Mouse (Mus musculus) bone marrow, adult 2 months (tissue): ENCODE measurements around the gene Piga. TPM values are rescaled to one million over a fixed set of nuclear protein-coding genes. Genes with fewer than 3 reads are reported as not detected.

Source experiments
- H3K27ac ChIP-seq: fragments of 200-500 bp; 2 replicates; pipeline ENCODE4 v1.5.1; 2012; ENCODE audit warnings: low read depth, mild to moderate bottlenecking, control low read depth, inconsistent platforms, low read length; ENCODE audit not compliant: control insufficient read depth, poor library complexity, insufficient read depth
- H3K4me1 ChIP-seq: fragments of 200-500 bp; 2 replicates; pipeline ENCODE4 v1.6.1; 2011; ENCODE audit warnings: low read length; ENCODE audit not compliant: control insufficient read depth, insufficient read depth
- H3K4me3 ChIP-seq: fragments of 200-500 bp; replicated peaks from 2 replicates; pipeline ENCODE3; 2011; ENCODE audit warnings: mild to moderate bottlenecking, low read depth, low read length, control low read depth; ENCODE audit not compliant: control insufficient read depth
- CTCF ChIP-seq: fragments of 200-500 bp; IDR thresholded peaks from 2 replicates; pipeline ENCODE4 v1.5.1; 2011; ENCODE audit warnings: low read length, control low read depth; ENCODE audit not compliant: control insufficient read depth, insufficient read depth
- POLR2A ChIP-seq: fragments of 200-500 bp; IDR thresholded peaks from 2 replicates; pipeline ENCODE4 v1.6.1; 2011; ENCODE audit warnings: low read depth, mild to moderate bottlenecking, control low read depth, low read length, borderline replicate concordance; ENCODE audit not compliant: control insufficient read depth
- WGBS: fragments of 180-500 bp; shearing (Covaris S2); methylation state at CpG from one replicate; pipeline ENCODE4 v1.1.7; 2018; 5-methylcytosine and 5-hydroxymethylcytosine counted together
- polyA plus RNA-seq: library from polyadenylated mRNA; stranded (reverse); fragments of >200 nt; gene quantifications from 2 replicates; pipeline ENCODE4 v1.2.4, GENCODE M21; 2011; ENCODE audit warnings: low replicate concordance; ENCODE audit not compliant: missing spikeins, insufficient read depth, insufficient read length

Gene Piga
- polyA plus RNA-seq, 1 experiment = 13.0 TPM

- TF ChIP-seq POLR2A (no peak), CTCF (no peak)
- Histone ChIP-seq H3K4me1 (no peaks in the 10 kb centered on the region), H3K27ac (no peak overlapping the region), H3K4me3 (no peak overlapping the region)
- 58% methylated on average over 1 of the region's 1 CpGs for WGBS
Measured at GRCm38 (mm10) chrX:164424821-164425220, 5.2 kb downstream of the Piga start.

- no peak for TF ChIP-seq CTCF
- no peak overlapping the region for H3K27ac ChIP-seq
- 21% methylated on average over 4 of the region's 4 CpGs for WGBS
- H3K4me1 ChIP-seq = peaks cover 2% of the 10 kb centered on the region; the same call in 1 of the 2 replicates
- H3K4me3 ChIP-seq = no peak overlapping the region
Measured at GRCm38 (mm10) chrX:164427295-164427694, 7.7 kb downstream of the Piga start.

- H3K4me1 ChIP-seq = peaks cover 2% of the 10 kb centered on the region; the same call in 1 of the 2 replicates
- no peak overlapping the region for H3K4me3 ChIP-seq
- H3K27ac ChIP-seq = no peak overlapping the region
- TF ChIP-seq CTCF (no peak), POLR2A (no peak)
- 40% methylated on average over 2 of the region's 2 CpGs for WGBS
Measured at GRCm38 (mm10) chrX:164428224-164428623, 8.6 kb downstream of the Piga start.

- Histone ChIP-seq H3K4me3 (no peak overlapping the region), H3K27ac (no peak overlapping the region), H3K4me1 (peaks cover 2% of the 10 kb centered on the region; the same call in 1 of the 2 replicates)
- TF ChIP-seq CTCF (no peak), POLR2A (no peak)
- 79% methylated on average over 6 of the region's 6 CpGs for WGBS
Measured at GRCm38 (mm10) chrX:164430621-164431020, 11.0 kb downstream of the Piga start.

- Histone ChIP-seq H3K27ac (no peak overlapping the region), H3K4me1 (peaks cover 2% of the 10 kb centered on the region; the same call in 1 of the 2 replicates), H3K4me3 (no peak overlapping the region)
- WGBS = 47% methylated on average over 2 of the region's 2 CpGs
- TF ChIP-seq CTCF (no peak), POLR2A (no peak)
Measured at GRCm38 (mm10) chrX:164431133-164431532, 11.5 kb downstream of the Piga start.

- 67% methylated on average over 6 of the region's 6 CpGs for WGBS
- no peak for TF ChIP-seq POLR2A
- no peak for TF ChIP-seq CTCF
- peaks cover 2% of the 10 kb centered on the region; the same call in 1 of the 2 replicates for H3K4me1 ChIP-seq
Measured at GRCm38 (mm10) chrX:164431541-164431940, 12.0 kb downstream of the Piga start.

GRCm38 (mm10) chrX:164432682-164433081 is 13.1 kb downstream of the Piga start:
- WGBS = 66% methylated on average over 9 of the region's 9 CpGs
- H3K4me1 ChIP-seq = peaks cover 2% of the 10 kb centered on the region; the same call in 1 of the 2 replicates
- no peak for TF ChIP-seq POLR2A
- TF ChIP-seq CTCF = no peak
- H3K4me3 ChIP-seq = no peak overlapping the region
- no peak overlapping the region for H3K27ac ChIP-seq

More at GRCm38 (mm10) chrX:164431541-164431940, 12.0 kb downstream of the Piga start:
- no peak overlapping the region for H3K27ac ChIP-seq
- H3K4me3 ChIP-seq = no peak overlapping the region

- TF ChIP-seq POLR2A (no peak), CTCF (no peak)
- H3K4me1 ChIP-seq = no peaks in the 10 kb centered on the region
- 31% methylated on average over 8 of the region's 8 CpGs for WGBS
- no peak within 1 kb of the TSS for H3K27ac ChIP-seq
- H3K4me3 ChIP-seq = no peak within 1 kb of the TSS
Measured at GRCm38 (mm10) chrX:164436709-164437108, 17.1 kb downstream of the Piga start, which contains the start of gene Asb11. TSS of gene Asb11 (plus strand) at chrX:164436994.

- Histone ChIP-seq H3K4me3 (no peak overlapping the region), H3K27ac (no peak overlapping the region), H3K4me1 (no peaks in the 10 kb centered on the region)
- 86% methylated on average over 7 of the region's 7 CpGs for WGBS
- TF ChIP-seq CTCF (no peak), POLR2A (no peak)
Measured at GRCm38 (mm10) chrX:164439462-164439861, 19.9 kb downstream of the Piga start.
